Mouse (Mus musculus) embryonic facial prominence, embryonic 15.5 days (tissue): ENCODE data around the gene Pip5k1a. TPM values are rescaled to one million over a fixed set of nuclear protein-coding genes. Genes with fewer than 3 reads are reported as not detected.
"Not testable (repeated sequence)": the region's sequence is repeated elsewhere in the genome, so short reads cannot be mapped to it uniquely, and the experiment has no call there.

Source experiments
- ATAC-seq: fragments of 200-750 bp; cut with Nextera tagmentation; 2 replicates; pipeline ENCODE4 v1.8.0; 2017; ENCODE audit warnings: low read depth, moderate TSS enrichment; ENCODE audit not compliant: insufficient number of reproducible peaks, low FRiP score, low TSS enrichment
- H3K27ac ChIP-seq: fragments of 300-500 bp; sonication (generic); replicated peaks from 2 replicates; pipeline ENCODE4 v1.5.1; 2015; ENCODE audit warnings: mild to moderate bottlenecking, inconsistent platforms
- H3K27me3 ChIP-seq: fragments of 300-500 bp; sonication (generic); 2 replicates; pipeline ENCODE4 v1.6.1; 2015; ENCODE audit warnings: inconsistent platforms
- H3K36me3 ChIP-seq: fragments of 300-500 bp; sonication (generic); 2 replicates; pipeline ENCODE4 v1.6.1; 2015; ENCODE audit warnings: mild to moderate bottlenecking, inconsistent platforms
- H3K4me1 ChIP-seq: fragments of 300-500 bp; sonication (generic); 2 replicates; pipeline ENCODE4 v1.6.1; 2015; ENCODE audit warnings: inconsistent platforms
- H3K4me2 ChIP-seq: fragments of 300-500 bp; sonication (generic); replicated peaks from 2 replicates; pipeline ENCODE4 v1.6.1; 2015; ENCODE audit warnings: mild to moderate bottlenecking, inconsistent platforms
- H3K4me3 ChIP-seq: fragments of 300-500 bp; sonication (generic); replicated peaks from 2 replicates; pipeline ENCODE4 v1.5.1; 2015; ENCODE audit warnings: mild to moderate bottlenecking, inconsistent platforms
- H3K9ac ChIP-seq: fragments of 300-500 bp; sonication (generic); 2 replicates; pipeline ENCODE4 v1.6.1; 2015; ENCODE audit warnings: inconsistent platforms
- H3K9me3 ChIP-seq: fragments of 300-500 bp; sonication (generic); replicated peaks from 2 replicates; pipeline ENCODE4 v1.6.1; 2016; ENCODE audit warnings: inconsistent platforms
- WGBS: fragments of 180-500 bp; shearing (Covaris S2); methylation state at CpG from one replicate; pipeline ENCODE4 v1.1.7; 2015; 5-methylcytosine and 5-hydroxymethylcytosine counted together
- polyA plus RNA-seq: library from polyadenylated mRNA; unstranded; fragments of >200 nt; fragmentation: Nextera tagmentation; extraction: Ambion mirVana; gene quantifications from 2 replicates; pipeline ENCODE4 v1.2.1, GENCODE M21; 2015

Pip5k1a gene
- polyA plus RNA-seq, 1 experiment from 2014 or later, result 22.3 TPM

GRCm38 (mm10) chr3:95135023-95135422, 28.3 kb upstream of the Pip5k1a start:
- 19% methylated on average over 6 of the region's 6 CpGs for WGBS
- Histone ChIP-seq H3K4me1 (peaks cover 19% of the 10 kb centered on the region), H3K27me3 (no peaks in the 10 kb centered on the region), H3K4me3 (peak overlapping the region; percentile 37), H3K27ac (0 out of 2 replicates have a peak overlapping the region, but pooled peaks have one; percentile 39), H3K9me3 (no peaks in the 10 kb centered on the region), H3K36me3 (peaks cover 29% of the 10 kb centered on the region), H3K9ac (peak overlapping the region; percentile 31; the same call in 1 of the 2 replicates), H3K4me2 (peak overlapping the region; percentile 56)
- ATAC-seq, result no peak

GRCm38 (mm10) chr3:95134133-95134532, 27.4 kb upstream of the Pip5k1a start:
- H3K4me1 ChIP-seq, result peaks cover 19% of the 10 kb centered on the region
- not testable (repeated sequence) for H3K9ac ChIP-seq, H3K9me3 ChIP-seq, H3K27ac ChIP-seq, H3K4me2 ChIP-seq, H3K27me3 ChIP-seq
- H3K36me3 ChIP-seq, result peaks cover 31% of the 10 kb centered on the region
- H3K4me3 ChIP-seq, result peak overlapping the region; percentile 56
- peak; percentile 15 for ATAC-seq
- no CpG with 5 or more reads among the region's 12 CpGs for WGBS

GRCm38 (mm10) chr3:95133680-95134101, 27.0 kb upstream of the Pip5k1a start, which contains the start of the genes Scnm1 and Lysmd1:
Gene Scnm1 (minus strand): TSS chr3:95134011.
Gene Lysmd1 (plus strand): TSS chr3:95134088.
- Histone ChIP-seq H3K27ac (peak within 1 kb of the TSS; percentile 73), H3K4me1 (peaks cover 19% of the 10 kb centered on the region), H3K36me3 (peaks cover 31% of the 10 kb centered on the region), H3K9ac (peak within 1 kb of the TSS; percentile 75), H3K4me3 (peak within 1 kb of the TSS; percentile 56), H3K9me3 (no peaks in the 10 kb centered on the region), H3K4me2 (peak within 1 kb of the TSS; percentile 81), H3K27me3 (no peaks in the 10 kb centered on the region)
- WGBS, result under 1% methylated on average over 20 of the region's 20 CpGs
- ATAC-seq, result peak; percentile 88

GRCm38 (mm10) chr3:95133176-95133575, 26.4 kb upstream of the Pip5k1a start:
- WGBS, result 53% methylated on average over 11 of the region's 11 CpGs
- H3K36me3 ChIP-seq, result peaks cover 31% of the 10 kb centered on the region
- no peaks in the 10 kb centered on the region for H3K27me3 ChIP-seq
- no peak for ATAC-seq
- H3K4me3 ChIP-seq, result peak overlapping the region; percentile 56
- H3K9ac ChIP-seq, result peak overlapping the region; percentile 75
- H3K4me1 ChIP-seq, result peaks cover 19% of the 10 kb centered on the region
- peak overlapping the region; percentile 73 for H3K27ac ChIP-seq
- peak overlapping the region; percentile 81 for H3K4me2 ChIP-seq
- H3K9me3 ChIP-seq, result no peaks in the 10 kb centered on the region

- peaks cover 27% of the 10 kb centered on the region for H3K36me3 ChIP-seq
- H3K27me3 ChIP-seq, H3K4me3 ChIP-seq, H3K9ac ChIP-seq, ATAC-seq, H3K9me3 ChIP-seq, H3K27ac ChIP-seq, H3K4me2 ChIP-seq: not testable (repeated sequence)
- 87% methylated on average over 2 of the region's 2 CpGs for WGBS
- peaks cover 19% of the 10 kb centered on the region for H3K4me1 ChIP-seq
Observed at GRCm38 (mm10) chr3:95132389-95132788, 25.7 kb upstream of the Pip5k1a start.

GRCm38 (mm10) chr3:95130081-95130480, 23.4 kb upstream of the Pip5k1a start:
- H3K4me2 ChIP-seq, result no peak overlapping the region
- H3K36me3 ChIP-seq, result peaks cover 27% of the 10 kb centered on the region
- WGBS, result 83% methylated on average over 5 of the region's 5 CpGs
- H3K27me3 ChIP-seq, result no peaks in the 10 kb centered on the region
- no peak overlapping the region for H3K9ac ChIP-seq
- ATAC-seq, result no peak
- H3K4me1 ChIP-seq, result peaks cover 14% of the 10 kb centered on the region
- H3K9me3 ChIP-seq, result no peaks in the 10 kb centered on the region
- no peak overlapping the region for H3K4me3 ChIP-seq
- H3K27ac ChIP-seq, result no peak overlapping the region

GRCm38 (mm10) chr3:95129226-95129651, 22.5 kb upstream of the Pip5k1a start:
- ATAC-seq, result no peak
- 61% methylated on average over 6 of the region's 6 CpGs for WGBS
- no peaks in the 10 kb centered on the region for H3K27me3 ChIP-seq
- peaks cover 27% of the 10 kb centered on the region for H3K36me3 ChIP-seq
- no peak overlapping the region for H3K4me3 ChIP-seq
- H3K4me2 ChIP-seq, result no peak overlapping the region
- no peak overlapping the region for H3K9ac ChIP-seq
- H3K9me3 ChIP-seq, result no peaks in the 10 kb centered on the region
- H3K27ac ChIP-seq, result no peak overlapping the region
- peaks cover 20% of the 10 kb centered on the region for H3K4me1 ChIP-seq

- Histone ChIP-seq H3K27ac (peak overlapping the region; percentile 61), H3K27me3 (no peaks in the 10 kb centered on the region), H3K36me3 (peaks cover 36% of the 10 kb centered on the region), H3K9me3 (no peaks in the 10 kb centered on the region), H3K4me2 (no peak overlapping the region), H3K9ac (no peak overlapping the region), H3K4me3 (no peak overlapping the region), H3K4me1 (peaks cover 18% of the 10 kb centered on the region)
- peak; percentile 69; the same call in 1 of the 2 replicates for ATAC-seq
- WGBS, result 17% methylated on average over 5 of the region's 5 CpGs
Observed at GRCm38 (mm10) chr3:95124972-95125371, 18.2 kb upstream of the Pip5k1a start.

GRCm38 (mm10) chr3:95124246-95124645, 17.5 kb upstream of the Pip5k1a start, which contains the start of gene Tmod4:
Gene Tmod4 (plus strand): TSS chr3:95124476.
- no peak within 1 kb of the TSS for H3K4me3 ChIP-seq
- H3K27me3 ChIP-seq, result no peaks in the 10 kb centered on the region
- peaks cover 18% of the 10 kb centered on the region for H3K4me1 ChIP-seq
- no peak within 1 kb of the TSS for H3K9ac ChIP-seq
- H3K4me2 ChIP-seq, result no peak within 1 kb of the TSS
- peaks cover 36% of the 10 kb centered on the region for H3K36me3 ChIP-seq
- H3K27ac ChIP-seq, result peak within 1 kb of the TSS; percentile 61
- WGBS, result 66% methylated on average over 6 of the region's 6 CpGs
- no peak for ATAC-seq
- no peaks in the 10 kb centered on the region for H3K9me3 ChIP-seq

- Histone ChIP-seq H3K27ac (no peak overlapping the region; the same call in 1 of the 2 replicates), H3K4me2 (no peak overlapping the region), H3K27me3 (no peaks in the 10 kb centered on the region), H3K4me3 (no peak overlapping the region), H3K9ac (no peak overlapping the region), H3K36me3 (peaks cover 53% of the 10 kb centered on the region), H3K9me3 (no peaks in the 10 kb centered on the region), H3K4me1 (peaks cover 18% of the 10 kb centered on the region)
- no peak for ATAC-seq
- WGBS, result 82% methylated on average over 6 of the region's 6 CpGs
Observed at GRCm38 (mm10) chr3:95121580-95121979, 14.8 kb upstream of the Pip5k1a start.

- Histone ChIP-seq H3K9ac (no peak overlapping the region), H3K4me2 (no peak overlapping the region), H3K36me3 (peaks cover 68% of the 10 kb centered on the region), H3K27me3 (no peaks in the 10 kb centered on the region), H3K4me1 (peaks cover 6% of the 10 kb centered on the region; the same call in 1 of the 2 replicates), H3K9me3 (no peaks in the 10 kb centered on the region), H3K4me3 (no peak overlapping the region), H3K27ac (no peak overlapping the region)
- no peak for ATAC-seq
- WGBS, result 89% methylated on average over 2 of the region's 2 CpGs
Observed at GRCm38 (mm10) chr3:95117751-95118150, 11.0 kb upstream of the Pip5k1a start.

- peaks cover 18% of the 10 kb centered on the region for H3K4me1 ChIP-seq
- H3K9me3 ChIP-seq, result no peaks in the 10 kb centered on the region
- no peak overlapping the region for H3K9ac ChIP-seq
- peak overlapping the region; percentile 54; the same call in 1 of the 2 replicates for H3K4me2 ChIP-seq
- 86% methylated on average over 1 of the region's 1 CpGs for WGBS
- ATAC-seq, result no peak
- H3K27ac ChIP-seq, result no peak overlapping the region
- peaks cover 22% of the 10 kb centered on the region for H3K36me3 ChIP-seq
- H3K27me3 ChIP-seq, result no peaks in the 10 kb centered on the region
- H3K4me3 ChIP-seq, result no peak overlapping the region
Observed at GRCm38 (mm10) chr3:95112760-95113159, 6.0 kb upstream of the Pip5k1a start.
